Mouse (Mus musculus) liver, embryonic 16.5 days (tissue): ENCODE measurements around the gene Pum2. TPM values are rescaled to one million over a fixed set of nuclear protein-coding genes. Genes with fewer than 3 reads are reported as not detected.
"Not testable (repeated sequence)": the region's sequence is repeated elsewhere in the genome, so short reads cannot be mapped to it uniquely, and the experiment has no call there.

ENCODE experiments used
- ATAC-seq: fragments of 200-750 bp; cut with Nextera tagmentation; 2 replicates; pipeline ENCODE4 v1.8.0; 2017; ENCODE audit warnings: low read depth, mild to moderate bottlenecking, moderate number of reproducible peaks, moderate library complexity
- H3K27ac ChIP-seq: fragments of 300-500 bp; sonication (generic); 2 replicates; pipeline ENCODE4 v1.5.1; 2014; ENCODE audit warnings: mild to moderate bottlenecking, low read length
- H3K27me3 ChIP-seq: fragments of 300-500 bp; sonication (generic); 2 replicates; pipeline ENCODE4 v1.6.1; 2014; ENCODE audit warnings: low read depth, low read length, mixed read lengths; ENCODE audit not compliant: control insufficient read depth, insufficient read depth
- H3K36me3 ChIP-seq: fragments of 300-500 bp; sonication (generic); 2 replicates; pipeline ENCODE4 v1.6.1; 2014; ENCODE audit warnings: mild to moderate bottlenecking; ENCODE audit not compliant: control insufficient read depth, insufficient read depth
- H3K4me1 ChIP-seq: fragments of 300-500 bp; sonication (generic); 2 replicates; pipeline ENCODE4 v1.6.1; 2014; ENCODE audit warnings: low read depth, low read length, mixed read lengths; ENCODE audit not compliant: control insufficient read depth
- H3K4me2 ChIP-seq: fragments of 300-500 bp; sonication (generic); 2 replicates; pipeline ENCODE4 v1.6.1; 2014; ENCODE audit warnings: low read depth, low read length, mixed read lengths
- H3K4me3 ChIP-seq: fragments of 300-500 bp; sonication (generic); 2 replicates; pipeline ENCODE4 v1.5.1; 2014; ENCODE audit warnings: low read depth, mild to moderate bottlenecking, low read length
- H3K9ac ChIP-seq: fragments of 300-500 bp; sonication (generic); 2 replicates; pipeline ENCODE4 v1.6.1; 2014; ENCODE audit warnings: low read depth, low read length
- H3K9me3 ChIP-seq: fragments of 300-500 bp; sonication (generic); replicated peaks from 2 replicates; pipeline ENCODE4 v1.6.1; 2016; ENCODE audit warnings: low read length; ENCODE audit not compliant: control insufficient read depth
- WGBS: fragments of 180-500 bp; shearing (Covaris S2); extraction: QIAGEN DNeasy Blood & Tissue Kit; methylation state at CpG from one replicate; pipeline ENCODE4 v1.1.7; 2014; ENCODE audit not compliant: insufficient replicate concordance; 5-methylcytosine and 5-hydroxymethylcytosine counted together
- polyA plus RNA-seq: library from polyadenylated mRNA; unstranded; fragments of >200 nt; fragmentation: Nextera tagmentation; extraction: Ambion mirVana; gene quantifications from 2 replicates; pipeline ENCODE4 v1.2.1, GENCODE M21; 2015

Pum2 gene
- polyA plus RNA-seq, 1 experiment from 2014 or later, result 14.0 TPM

GRCm38 (mm10) chr12:8640711-8641424 lies 33.1 kb upstream of the Pum2 start:
- peak; percentile 98 for ATAC-seq
- Histone ChIP-seq H3K4me3 (peak overlapping the region; percentile 96), H3K27ac (peak overlapping the region; percentile 87), H3K27me3 (no peaks in the 10 kb centered on the region), H3K4me1 (no peaks in the 10 kb centered on the region; the same call in 1 of the 2 replicates), H3K9ac (peak overlapping the region; percentile 92), H3K4me2 (peak overlapping the region; percentile 65), H3K36me3 (no peaks in the 10 kb centered on the region), H3K9me3 (no peaks in the 10 kb centered on the region)
- WGBS, result under 1% methylated on average over 47 of the region's 47 CpGs

GRCm38 (mm10) chr12:8641425-8641735 lies 32.6 kb upstream of the Pum2 start:
- H3K9ac ChIP-seq, result peak overlapping the region; percentile 92
- no peak for ATAC-seq
- no peaks in the 10 kb centered on the region; the same call in 1 of the 2 replicates for H3K4me1 ChIP-seq
- H3K27ac ChIP-seq, result no peak overlapping the region; the same call in 1 of the 2 replicates
- H3K27me3 ChIP-seq, result no peaks in the 10 kb centered on the region
- H3K4me2 ChIP-seq, result peak overlapping the region; percentile 65
- WGBS, result 10% methylated on average over 10 of the region's 10 CpGs
- H3K4me3 ChIP-seq, result peak overlapping the region; percentile 96
- no peaks in the 10 kb centered on the region for H3K36me3 ChIP-seq
- no peaks in the 10 kb centered on the region for H3K9me3 ChIP-seq

- H3K27ac ChIP-seq, H3K36me3 ChIP-seq, H3K9ac ChIP-seq, H3K27me3 ChIP-seq, H3K4me1 ChIP-seq, H3K4me3 ChIP-seq, H3K9me3 ChIP-seq, H3K4me2 ChIP-seq: not testable (repeated sequence)
- 29% methylated on average over 8 of the region's 8 CpGs for WGBS
- peak; percentile 53 for ATAC-seq
These were observed 25.7 kb upstream of the Pum2 start for GRCm38 (mm10) chr12:8648211-8648610.

GRCm38 (mm10) chr12:8650027-8650426 lies 23.9 kb upstream of the Pum2 start:
- not testable (repeated sequence) for H3K9ac ChIP-seq, H3K9me3 ChIP-seq, H3K36me3 ChIP-seq, H3K4me2 ChIP-seq, H3K4me1 ChIP-seq, ATAC-seq, H3K27ac ChIP-seq, H3K4me3 ChIP-seq, H3K27me3 ChIP-seq
- WGBS, result 32% methylated on average over 3 of the region's 3 CpGs

- WGBS, result 70% methylated on average over 4 of the region's 4 CpGs
These were observed 17.3 kb upstream of the Pum2 start for GRCm38 (mm10) chr12:8656596-8656995.

GRCm38 (mm10) chr12:8657116-8657515 lies 16.8 kb upstream of the Pum2 start:
- Histone ChIP-seq H3K27ac (no peak overlapping the region), H3K36me3 (no peaks in the 10 kb centered on the region), H3K4me1 (no peaks in the 10 kb centered on the region; the same call in 1 of the 2 replicates), H3K4me3 (no peak overlapping the region), H3K9ac (no peak overlapping the region), H3K4me2 (no peak overlapping the region), H3K27me3 (no peaks in the 10 kb centered on the region), H3K9me3 (no peaks in the 10 kb centered on the region)
- ATAC-seq, result no peak
- WGBS, result 68% methylated on average over 10 of the region's 10 CpGs

More at GRCm38 (mm10) chr12:8656596-8656995, 17.3 kb upstream of the Pum2 start:
- no peaks in the 10 kb centered on the region for H3K27me3 ChIP-seq
- H3K27ac ChIP-seq, result no peak overlapping the region
- no peaks in the 10 kb centered on the region for H3K9me3 ChIP-seq
- H3K36me3 ChIP-seq, result no peaks in the 10 kb centered on the region
- no peak overlapping the region for H3K4me2 ChIP-seq
- H3K4me1 ChIP-seq, result no peaks in the 10 kb centered on the region; the same call in 1 of the 2 replicates
- H3K9ac ChIP-seq, result no peak overlapping the region
- no peak for ATAC-seq
- H3K4me3 ChIP-seq, result no peak overlapping the region

GRCm38 (mm10) chr12:8657629-8658366 lies 16.1 kb upstream of the Pum2 start:
- no peaks in the 10 kb centered on the region for H3K9me3 ChIP-seq
- no peaks in the 10 kb centered on the region for H3K27me3 ChIP-seq
- no peak overlapping the region for H3K27ac ChIP-seq
- no peaks in the 10 kb centered on the region; the same call in 1 of the 2 replicates for H3K4me1 ChIP-seq
- H3K4me3 ChIP-seq, result no peak overlapping the region
- H3K9ac ChIP-seq, result no peak overlapping the region
- WGBS, result 67% methylated on average over 6 of the region's 6 CpGs
- no peak overlapping the region for H3K4me2 ChIP-seq
- ATAC-seq, result no peak
- no peaks in the 10 kb centered on the region for H3K36me3 ChIP-seq

GRCm38 (mm10) chr12:8659406-8660279 lies 14.3 kb upstream of the Pum2 start:
- 25% methylated on average over 15 of the region's 15 CpGs for WGBS
- Histone ChIP-seq H3K4me2 (no peak overlapping the region), H3K9me3 (no peaks in the 10 kb centered on the region), H3K27me3 (no peaks in the 10 kb centered on the region), H3K4me1 (no peaks in the 10 kb centered on the region; the same call in 1 of the 2 replicates), H3K4me3 (no peak overlapping the region), H3K27ac (peak overlapping the region; percentile 10; the same call in 1 of the 2 replicates), H3K36me3 (no peaks in the 10 kb centered on the region), H3K9ac (peak overlapping the region; percentile 11)
- no peak for ATAC-seq
